In genomic region chr3:29098467-29098866, GRCm38 (mm10) we compare ENCODE assay signal across 27 mouse cellular contexts. TPM values are rescaled to one million over a fixed set of nuclear protein-coding genes. Genes with fewer than 3 reads are reported as not detected.
"Had no signal": no experiment of that assay in that cellular context is flagged by ENCODE, and none has a peak within 500 bp of the region (broad histone marks: within the 10 kb centered on the region; RNA-seq: fewer than 3 reads in every experiment).

No protein-coding gene starts in this region.

- H3K9me3 ChIP-seq: heart, embryonic 13.5 days; heart, embryonic 15.5 days; hindbrain, embryonic 13.5 days; hindbrain, embryonic 15.5 days; kidney, embryonic 15.5 days; limb, embryonic 10.5 days; limb, embryonic 12.5 days had no signal

- H3K36me3 ChIP-seq: heart, embryonic 13.5 days; heart, embryonic 15.5 days; hindbrain, embryonic 13.5 days; hindbrain, embryonic 15.5 days; kidney, embryonic 15.5 days; limb, embryonic 10.5 days; limb, embryonic 12.5 days had no signal

- H3K27ac ChIP-seq: gastrocnemius, adult 2 months; heart, adult 2 months; heart, embryonic 13.5 days; heart, embryonic 15.5 days; hindbrain, embryonic 13.5 days; hindbrain, embryonic 15.5 days; hindbrain, postnatal 0 days; kidney, embryonic 15.5 days; kidney, postnatal 0 days; layer of hippocampus, adult 2 months; left cerebral cortex, adult 2 months; limb, embryonic 10.5 days; limb, embryonic 12.5 days had no signal

- H3K4me1 ChIP-seq: heart, embryonic 13.5 days; heart, embryonic 15.5 days; hindbrain, embryonic 13.5 days; hindbrain, embryonic 15.5 days; kidney, embryonic 15.5 days; limb, embryonic 10.5 days; limb, embryonic 12.5 days had no signal

- ATAC-seq: hindbrain, postnatal 0 days; intestine, embryonic 16.5 days had no signal

- H3K27me3 ChIP-seq: heart, embryonic 13.5 days; heart, embryonic 15.5 days; hindbrain, embryonic 13.5 days; hindbrain, embryonic 15.5 days; kidney, embryonic 15.5 days; limb, embryonic 12.5 days had no signal

- H3K9ac ChIP-seq: heart, embryonic 13.5 days; heart, embryonic 15.5 days; hindbrain, embryonic 13.5 days; hindbrain, embryonic 15.5 days; kidney, embryonic 15.5 days; limb, embryonic 12.5 days had no signal

- H3K4me3 ChIP-seq: gastrocnemius, adult 2 months; heart, adult 2 months; heart, embryonic 13.5 days; heart, embryonic 15.5 days; hindbrain, embryonic 13.5 days; hindbrain, embryonic 15.5 days; kidney, embryonic 15.5 days; layer of hippocampus, adult 2 months; left cerebral cortex, adult 2 months; limb, embryonic 10.5 days; limb, embryonic 12.5 days had no signal

- DNase-seq: gastrocnemius, adult 2 months; gastrocnemius, postnatal 10 days; gastrocnemius, postnatal 25 days; heart, adult 11 months; heart, adult 2 months; heart, postnatal 14 days; heart, postnatal 36 days; kidney, adult 11 months; kidney, adult 2 months; kidney, adult 9 months; kidney, postnatal 14 days; kidney, postnatal 36 days; liver had no signal

- H3K4me2 ChIP-seq: heart, embryonic 11.5 days; heart, embryonic 13.5 days; heart, embryonic 15.5 days; hindbrain, embryonic 13.5 days; hindbrain, embryonic 15.5 days; kidney, embryonic 15.5 days; limb, embryonic 12.5 days had no signal

RNA-seq across cellular contexts. Expression of gene Egfem1, which starts 16.6 kb away (rescaled TPM):
- total RNA-seq: gastrocnemius, postnatal 25 days; heart, adult 2 months; heart, postnatal 14 days; heart, postnatal 36 days; hematopoietic stem cell, adult 5-6 weeks had no signal
